Mouse (Mus musculus) brain, embryonic 14.5 days (tissue): ENCODE measurements around the gene Xrcc6.

Experiments used
- CTCF ChIP-seq: fragments of 200-500 bp; IDR thresholded peaks from 2 replicates; pipeline ENCODE4 v1.5.1; 2012; ENCODE audit warnings: inconsistent platforms, mild to moderate bottlenecking, moderate library complexity, borderline replicate concordance; ENCODE audit not compliant: insufficient read depth, insufficient read length; ENCODE audit errors: extremely low read depth
- POLR2A ChIP-seq: fragments of 200-500 bp; IDR thresholded peaks from 2 replicates; pipeline ENCODE4 v1.6.1; 2012; ENCODE audit warnings: mild to moderate bottlenecking, inconsistent platforms, borderline replicate concordance; ENCODE audit not compliant: poor library complexity, insufficient read depth, insufficient read length, severe bottlenecking; ENCODE audit errors: extremely low read depth

GRCm38 (mm10) chr15:81993992-81994391 is 6.4 kb downstream of the Xrcc6 start:
- no peak for TF ChIP-seq POLR2A
- no peak for TF ChIP-seq CTCF
